ENCODE assay signal across 11 mouse cellular contexts in genomic region chr7:141169300-141169699, GRCm38 (mm10). TPM values are rescaled to one million over a fixed set of nuclear protein-coding genes. Genes with fewer than 3 reads are reported as not detected.
DNase-seq lines count a peak whose midpoint lies in the region; ATAC-seq and TF ChIP-seq lines count a peak whose summit lies in the region.
"Had no signal": no experiment of that assay in that cellular context is flagged by ENCODE, and none has a peak within 500 bp of the region (broad histone marks: within the 10 kb centered on the region; RNA-seq: fewer than 3 reads in every experiment).

No protein-coding gene starts in this region.

- no peaks in the 10 kb centered on the region for H3K9me3 ChIP-seq in heart, embryonic 15.5 days (replicated peaks)
- H3K9me3 ChIP-seq in embryonic facial prominence, embryonic 10.5 days: no peaks in the 10 kb centered on the region
- H3K9me3 ChIP-seq in limb, embryonic 13.5 days: no peaks in the 10 kb centered on the region
- H3K9me3 ChIP-seq in midbrain, embryonic 15.5 days: no peaks in the 10 kb centered on the region

- intact Hi-C loops in heart, adult 2 months (cut with DNase I): no loop called here

- 72% methylated on average over 1 of the region's 1 CpGs for WGBS in heart, embryonic 15.5 days
- WGBS in heart, adult 2 months: 22% methylated on average over 1 of the region's 1 CpGs
- WGBS in embryonic facial prominence, embryonic 10.5 days: 82% methylated on average over 1 of the region's 1 CpGs
- 76% methylated on average over 1 of the region's 1 CpGs for WGBS in limb, embryonic 13.5 days
- WGBS in midbrain, embryonic 15.5 days: 76% methylated on average over 1 of the region's 1 CpGs

- H3K9ac ChIP-seq in heart, embryonic 15.5 days: peak overlapping the region; percentile 73; the same call in 1 of the 2 replicates
- no peak overlapping the region for H3K9ac ChIP-seq in heart, adult 2 months (ENCODE audit: low read depth, low read length)
- peak overlapping the region; percentile 82; the same call in 1 of the 2 replicates for H3K9ac ChIP-seq in limb, embryonic 13.5 days
- H3K9ac ChIP-seq in midbrain, embryonic 15.5 days: no peak overlapping the region

- H3K27me3 ChIP-seq in heart, embryonic 15.5 days: no peaks in the 10 kb centered on the region
- H3K27me3 ChIP-seq in heart, adult 2 months (ENCODE audit: control insufficient read depth, insufficient read depth, low read length): no peaks in the 10 kb centered on the region
- H3K27me3 ChIP-seq in embryonic facial prominence, embryonic 10.5 days (replicated peaks; ENCODE audit: low read depth, poor library complexity, severe bottlenecking): no peaks in the 10 kb centered on the region
- no peaks in the 10 kb centered on the region for H3K27me3 ChIP-seq in limb, embryonic 13.5 days
- no peaks in the 10 kb centered on the region for H3K27me3 ChIP-seq in midbrain, embryonic 15.5 days (replicated peaks)

- TF ChIP-seq EP300 in heart, adult 2 months (IDR thresholded peaks at IDR 0.05; ENCODE audit: insufficient read depth, low read depth, low read length): no peak

- H3K4me3 ChIP-seq in heart, embryonic 15.5 days: 0 out of 2 replicates have a peak overlapping the region, but pooled peaks have one; percentile 68
- H3K4me3 ChIP-seq in heart, adult 2 months: no peak overlapping the region
- peak overlapping the region; percentile 58; the same call in 1 of the 2 replicates for H3K4me3 ChIP-seq in embryonic facial prominence, embryonic 10.5 days
- 0 out of 2 replicates have a peak overlapping the region, but pooled peaks have one; percentile 62 for H3K4me3 ChIP-seq in limb, embryonic 13.5 days
- H3K4me3 ChIP-seq in midbrain, embryonic 15.5 days: no peak overlapping the region

- H3K4me1 ChIP-seq in heart, embryonic 15.5 days (replicated peaks): peaks cover 37% of the 10 kb centered on the region
- H3K4me1 ChIP-seq in heart, adult 2 months (ENCODE audit: control insufficient read depth, insufficient read depth, low read length): peaks cover 15% of the 10 kb centered on the region
- H3K4me1 ChIP-seq in embryonic facial prominence, embryonic 10.5 days: peaks cover 37% of the 10 kb centered on the region
- H3K4me1 ChIP-seq in limb, embryonic 13.5 days: peaks cover 28% of the 10 kb centered on the region
- H3K4me1 ChIP-seq in midbrain, embryonic 15.5 days: peaks cover 22% of the 10 kb centered on the region

- ATAC-seq in heart, embryonic 15.5 days (replicated peaks; ENCODE audit: insufficient number of reproducible peaks, insufficient read depth, low FRiP score, low read depth): no peak
- ATAC-seq in limb, embryonic 13.5 days (ENCODE audit: low FRiP score, low read depth): no peak
- ATAC-seq in midbrain, embryonic 15.5 days (replicated peaks): no peak
- ATAC-seq: midbrain, embryonic 16.5 days had no signal

- TF ChIP-seq CTCF in heart, adult 2 months (IDR thresholded peaks at IDR 0.05): no peak

- H3K27ac ChIP-seq in heart, embryonic 15.5 days: peak overlapping the region; percentile 49; the same call in 1 of the 2 replicates
- no peak overlapping the region for H3K27ac ChIP-seq in heart, adult 2 months
- peak overlapping the region; percentile 51; the same call in 1 of the 2 replicates for H3K27ac ChIP-seq in embryonic facial prominence, embryonic 10.5 days (replicated peaks)
- H3K27ac ChIP-seq in limb, embryonic 13.5 days: peak overlapping the region; percentile 16; the same call in 1 of the 2 replicates
- no peak overlapping the region for H3K27ac ChIP-seq in midbrain, embryonic 15.5 days

- DNase-seq in heart, adult 2 months: no peak
- no peak for DNase-seq in embryonic facial prominence, embryonic 10.5 days (ENCODE audit: low spot score)
- DNase-seq in lung, postnatal 25 days (ENCODE audit: low spot score): peak; percentile 86
- DNase-seq in spleen, postnatal 4 days (ENCODE audit: low spot score in 2 of 2): no peak
- DNase-seq in cerebellum, adult 11-12 months: no peak

- no peak for TF ChIP-seq POLR2A in heart, adult 2 months (IDR thresholded peaks at IDR 0.05; ENCODE audit: insufficient read depth, low read depth, low read length)

- no peaks in the 10 kb centered on the region for H3K36me3 ChIP-seq in heart, embryonic 15.5 days
- no peaks in the 10 kb centered on the region for H3K36me3 ChIP-seq in heart, adult 2 months (ENCODE audit: control insufficient read depth, insufficient read depth, low read length)
- H3K36me3 ChIP-seq in embryonic facial prominence, embryonic 10.5 days (replicated peaks): peaks cover 22% of the 10 kb centered on the region
- H3K36me3 ChIP-seq in limb, embryonic 13.5 days: peaks cover 19% of the 10 kb centered on the region
- no peaks in the 10 kb centered on the region for H3K36me3 ChIP-seq in midbrain, embryonic 15.5 days (replicated peaks)

- H3K79me2 ChIP-seq in heart, adult 2 months (replicated peaks; ENCODE audit: control insufficient read depth, insufficient read depth, low read length): no peaks in the 10 kb centered on the region

- 0 out of 2 replicates have a peak overlapping the region, but pooled peaks have one; percentile 78 for H3K4me2 ChIP-seq in heart, embryonic 15.5 days
- H3K4me2 ChIP-seq in limb, embryonic 13.5 days (replicated peaks): peak overlapping the region; percentile 77; the same call in 1 of the 2 replicates
- no peak overlapping the region for H3K4me2 ChIP-seq in midbrain, embryonic 15.5 days

RNA-seq across cellular contexts. Expression of gene Rnh1, which starts 3.4 kb away (rescaled TPM):
- 86.6 and 111 TPM in 2 replicates for polyA plus RNA-seq in heart, embryonic 15.5 days (2015; fragmentation: Nextera tagmentation; extraction: Ambion mirVana)
- total RNA-seq in heart, adult 2 months (2021): 10 to 100 TPM; 62.9 to 73.9 TPM
- 73.2 and 96.7 TPM in 2 replicates for polyA plus RNA-seq in heart, adult 2 months (2012; rRNA removed)
- 77.9 and 79.7 TPM in 2 replicates for polyA plus RNA-seq in embryonic facial prominence, embryonic 10.5 days (2016; fragmentation: Nextera tagmentation; extraction: Ambion mirVana)
- 112 and 118 TPM in 2 replicates for polyA plus RNA-seq in limb, embryonic 13.5 days (2015; fragmentation: Nextera tagmentation; extraction: Ambion mirVana)
- 40.6 and 44.4 TPM in 2 replicates for polyA plus RNA-seq in midbrain, embryonic 15.5 days (2015; fragmentation: Nextera tagmentation; extraction: Ambion mirVana)

RNA-seq across cellular contexts. Expression of gene Hras, which starts 24.5 kb away (rescaled TPM):
- 74.4 and 92.5 TPM in 2 replicates for polyA plus RNA-seq in heart, embryonic 15.5 days (2015; fragmentation: Nextera tagmentation; extraction: Ambion mirVana)
- 100 to 1,000 TPM in 1 of 2 experiments, 10 to 100 TPM in 1; 90.8 to 105 TPM for total RNA-seq in heart, adult 2 months (2021)
- polyA plus RNA-seq in heart, adult 2 months (2012; rRNA removed): 63.7 and 79.9 TPM in 2 replicates
- 94.3 and 94.9 TPM in 2 replicates for polyA plus RNA-seq in embryonic facial prominence, embryonic 10.5 days (2016; fragmentation: Nextera tagmentation; extraction: Ambion mirVana)
- 94.5 and 97.5 TPM in 2 replicates for polyA plus RNA-seq in limb, embryonic 13.5 days (2015; fragmentation: Nextera tagmentation; extraction: Ambion mirVana)
- polyA plus RNA-seq in midbrain, embryonic 15.5 days (2015; fragmentation: Nextera tagmentation; extraction: Ambion mirVana): 181 and 195 TPM in 2 replicates

RNA-seq across cellular contexts. Expression of gene Lrrc56, which starts 24.7 kb away (rescaled TPM):
- polyA plus RNA-seq in heart, embryonic 15.5 days (2015; fragmentation: Nextera tagmentation; extraction: Ambion mirVana): 2.7 and 4.0 TPM in 2 replicates
- 1 to 10 TPM; 2.3 to 3.1 TPM for total RNA-seq in heart, adult 2 months (2021)
- polyA plus RNA-seq in heart, adult 2 months (2012; rRNA removed): 4.6 and 4.9 TPM in 2 replicates
- polyA plus RNA-seq in embryonic facial prominence, embryonic 10.5 days (2016; fragmentation: Nextera tagmentation; extraction: Ambion mirVana): 15.1 and 18.1 TPM in 2 replicates
- 11.4 and 12.9 TPM in 2 replicates for polyA plus RNA-seq in limb, embryonic 13.5 days (2015; fragmentation: Nextera tagmentation; extraction: Ambion mirVana)
- 12.8 and 13.8 TPM in 2 replicates for polyA plus RNA-seq in midbrain, embryonic 15.5 days (2015; fragmentation: Nextera tagmentation; extraction: Ambion mirVana)

RNA-seq across cellular contexts. Expression of gene Lmntd2, which starts 44.6 kb away (rescaled TPM):
- 0.23 and 0.58 TPM in 2 replicates for polyA plus RNA-seq in heart, embryonic 15.5 days (2015; fragmentation: Nextera tagmentation; extraction: Ambion mirVana)
- total RNA-seq in heart, adult 2 months (2021): not detected
- polyA plus RNA-seq in heart, adult 2 months (2012; rRNA removed): 0.18 and 0.20 TPM in 2 replicates
- polyA plus RNA-seq in embryonic facial prominence, embryonic 10.5 days (2016; fragmentation: Nextera tagmentation; extraction: Ambion mirVana): 4.9 and 5.3 TPM in 2 replicates
- 2.6 TPM in 2 replicates for polyA plus RNA-seq in limb, embryonic 13.5 days (2015; fragmentation: Nextera tagmentation; extraction: Ambion mirVana)
- 0.87 and 1.4 TPM in 2 replicates for polyA plus RNA-seq in midbrain, embryonic 15.5 days (2015; fragmentation: Nextera tagmentation; extraction: Ambion mirVana)
- total RNA-seq: gastrocnemius, postnatal 36 days; layer of hippocampus, adult 8-10 months had no signal

RNA-seq across cellular contexts. Expression of gene Rassf7, which starts 46.4 kb away (rescaled TPM):
- polyA plus RNA-seq in heart, embryonic 15.5 days (2015; fragmentation: Nextera tagmentation; extraction: Ambion mirVana): 11.4 and 18.4 TPM in 2 replicates
- total RNA-seq in heart, adult 2 months (2021): under 1 TPM; 0.25 to 0.42 TPM
- 2.2 and 3.3 TPM in 2 replicates for polyA plus RNA-seq in heart, adult 2 months (2012; rRNA removed)
- 54.5 and 56.0 TPM in 2 replicates for polyA plus RNA-seq in embryonic facial prominence, embryonic 10.5 days (2016; fragmentation: Nextera tagmentation; extraction: Ambion mirVana)
- 32.7 and 34.0 TPM in 2 replicates for polyA plus RNA-seq in limb, embryonic 13.5 days (2015; fragmentation: Nextera tagmentation; extraction: Ambion mirVana)
- 24.0 and 26.3 TPM in 2 replicates for polyA plus RNA-seq in midbrain, embryonic 15.5 days (2015; fragmentation: Nextera tagmentation; extraction: Ambion mirVana)

Comparison
In these comparisons a context has a peak if more than half of its experiments do, and no peak if none do; other contexts are left out.
1. H3K27ac ChIP-seq: peak in heart, embryonic 15.5 days (single experiment), embryonic facial prominence, embryonic 10.5 days (single experiment) and limb, embryonic 13.5 days (single experiment); none in heart, adult 2 months (single experiment) and midbrain, embryonic 15.5 days (single experiment).
2. H3K4me3 ChIP-seq: peak in heart, embryonic 15.5 days (single experiment), embryonic facial prominence, embryonic 10.5 days (single experiment) and limb, embryonic 13.5 days (single experiment); none in heart, adult 2 months (single experiment) and midbrain, embryonic 15.5 days (single experiment).
3. H3K9ac ChIP-seq: peak in heart, embryonic 15.5 days (single experiment) and limb, embryonic 13.5 days (single experiment); none in heart, adult 2 months (single experiment) and midbrain, embryonic 15.5 days (single experiment).